Mouse (Mus musculus): ENCODE data around the gene Col4a2. TPM values are rescaled to one million over a fixed set of nuclear protein-coding genes. Genes with fewer than 3 reads are reported as not detected.

Gene Col4a2
- polyA plus RNA-seq, 1 experiment from 2014 or later: 189 TPM

GRCm38 (mm10) chr8:11335238-11335637 is 22.6 kb downstream of the Col4a2 start:
- H3K9me3 ChIP-seq (ENCODE audit: low read length): no peaks in the 10 kb centered on the region
- no peaks in the 10 kb centered on the region for H3K27me3 ChIP-seq (replicated peaks; ENCODE audit: insufficient read depth, low read length)
- DNase-seq (ENCODE audit: low spot score) (no peak), ATAC-seq (no peak)
- H3K27ac ChIP-seq (ENCODE audit: low read length): no peak overlapping the region
- 59% methylated on average over 4 of the region's 4 CpGs for WGBS
- no peaks in the 10 kb centered on the region; the same call in 1 of the 2 replicates for H3K36me3 ChIP-seq (ENCODE audit: insufficient read depth, low read length)
- peaks cover 52% of the 10 kb centered on the region for H3K4me1 ChIP-seq (ENCODE audit: insufficient read depth, low read depth, low read length)
- no peak overlapping the region for H3K9ac ChIP-seq (replicated peaks; ENCODE audit: low read depth)
- no peak overlapping the region for H3K4me2 ChIP-seq (replicated peaks; ENCODE audit: low read depth, low read length)
- TF ChIP-seq CTCF (IDR thresholded peaks at IDR 0.05) (no peak), EP300 (IDR thresholded peaks at IDR 0.05) (no peak)
- H3K4me3 ChIP-seq (ENCODE audit: low read depth, low read length): no peak overlapping the region

- H3K9me3 ChIP-seq (ENCODE audit: low read length): no peaks in the 10 kb centered on the region
- no peak overlapping the region for H3K4me3 ChIP-seq (ENCODE audit: low read depth, low read length)
- H3K27ac ChIP-seq (ENCODE audit: low read length): no peak overlapping the region
- H3K9ac ChIP-seq (replicated peaks; ENCODE audit: low read depth): no peak overlapping the region
- ATAC-seq (no peak), DNase-seq (ENCODE audit: low spot score) (no peak)
- H3K36me3 ChIP-seq (ENCODE audit: insufficient read depth, low read length): no peaks in the 10 kb centered on the region; the same call in 1 of the 2 replicates
- WGBS: 85% methylated on average over 5 of the region's 5 CpGs
- no peak overlapping the region for H3K4me2 ChIP-seq (replicated peaks; ENCODE audit: low read depth, low read length)
- TF ChIP-seq CTCF (IDR thresholded peaks at IDR 0.05) (no peak), EP300 (IDR thresholded peaks at IDR 0.05) (no peak)
- H3K27me3 ChIP-seq (replicated peaks; ENCODE audit: insufficient read depth, low read length): no peaks in the 10 kb centered on the region
- H3K4me1 ChIP-seq (ENCODE audit: insufficient read depth, low read depth, low read length): peaks cover 52% of the 10 kb centered on the region
Observed at GRCm38 (mm10) chr8:11336346-11336745, 23.7 kb downstream of the Col4a2 start.

- TF ChIP-seq EP300 (IDR thresholded peaks at IDR 0.05) (no peak), CTCF (IDR thresholded peaks at IDR 0.05) (no peak)
- Histone ChIP-seq H3K36me3 (ENCODE audit: insufficient read depth, low read length) (no peaks in the 10 kb centered on the region; the same call in 1 of the 2 replicates), H3K4me2 (replicated peaks; ENCODE audit: low read depth, low read length) (no peak overlapping the region), H3K4me1 (ENCODE audit: insufficient read depth, low read depth, low read length) (peaks cover 43% of the 10 kb centered on the region), H3K27me3 (replicated peaks; ENCODE audit: insufficient read depth, low read length) (no peaks in the 10 kb centered on the region), H3K9ac (replicated peaks; ENCODE audit: low read depth) (no peak overlapping the region), H3K27ac (ENCODE audit: low read length) (no peak overlapping the region), H3K4me3 (ENCODE audit: low read depth, low read length) (no peak overlapping the region), H3K9me3 (ENCODE audit: low read length) (no peaks in the 10 kb centered on the region)
- DNase-seq (ENCODE audit: low spot score) (no peak), ATAC-seq (no peak)
- WGBS: 90% methylated on average over 10 of the region's 10 CpGs
Observed at GRCm38 (mm10) chr8:11337642-11338041, 25.0 kb downstream of the Col4a2 start.

GRCm38 (mm10) chr8:11338507-11338906 is 25.9 kb downstream of the Col4a2 start:
- peaks cover 41% of the 10 kb centered on the region for H3K4me1 ChIP-seq (ENCODE audit: insufficient read depth, low read depth, low read length)
- no peak overlapping the region for H3K4me2 ChIP-seq (replicated peaks; ENCODE audit: low read depth, low read length)
- H3K9me3 ChIP-seq (ENCODE audit: low read length): no peaks in the 10 kb centered on the region
- no peak overlapping the region for H3K27ac ChIP-seq (ENCODE audit: low read length)
- no peaks in the 10 kb centered on the region for H3K27me3 ChIP-seq (replicated peaks; ENCODE audit: insufficient read depth, low read length)
- whole genome bisulfite sequencing: 78% methylated on average over 9 of the region's 9 CpGs
- no peak overlapping the region for H3K4me3 ChIP-seq (ENCODE audit: low read depth, low read length)
- ATAC-seq (no peak), DNase-seq (ENCODE audit: low spot score) (no peak)
- no peaks in the 10 kb centered on the region for H3K36me3 ChIP-seq (ENCODE audit: insufficient read depth, low read length)
- no peak overlapping the region for H3K9ac ChIP-seq (replicated peaks; ENCODE audit: low read depth)
- TF ChIP-seq CTCF (IDR thresholded peaks at IDR 0.05) (no peak), EP300 (IDR thresholded peaks at IDR 0.05) (no peak)

GRCm38 (mm10) chr8:11340310-11341110 is 27.9 kb downstream of the Col4a2 start:
- ATAC-seq: peak; percentile 78
- Histone ChIP-seq H3K36me3 (ENCODE audit: insufficient read depth, low read length) (no peaks in the 10 kb centered on the region), H3K4me1 (ENCODE audit: insufficient read depth, low read depth, low read length) (peaks cover 37% of the 10 kb centered on the region), H3K9ac (replicated peaks; ENCODE audit: low read depth) (no peak overlapping the region), H3K9me3 (ENCODE audit: low read length) (no peaks in the 10 kb centered on the region), H3K4me2 (replicated peaks; ENCODE audit: low read depth, low read length) (no peak overlapping the region; the same call in 1 of the 2 replicates), H3K27me3 (replicated peaks; ENCODE audit: insufficient read depth, low read length) (no peaks in the 10 kb centered on the region), H3K27ac (ENCODE audit: low read length) (peak overlapping the region; percentile 51), H3K4me3 (ENCODE audit: low read depth, low read length) (no peak overlapping the region)
- peak; percentile 75 for DNase-seq (ENCODE audit: low spot score)
- WGBS: 43% methylated on average over 12 of the region's 12 CpGs
- TF ChIP-seq EP300 (IDR thresholded peaks at IDR 0.05): peak; percentile 71
- no peak for TF ChIP-seq CTCF (IDR thresholded peaks at IDR 0.05)

GRCm38 (mm10) chr8:11341111-11341566 is 28.5 kb downstream of the Col4a2 start:
- H3K36me3 ChIP-seq (ENCODE audit: insufficient read depth, low read length): no peaks in the 10 kb centered on the region
- ATAC-seq (no peak), DNase-seq (ENCODE audit: low spot score) (no peak)
- H3K9me3 ChIP-seq (ENCODE audit: low read length): no peaks in the 10 kb centered on the region
- no peak overlapping the region for H3K9ac ChIP-seq (replicated peaks; ENCODE audit: low read depth)
- 28% methylated on average over 3 of the region's 3 CpGs for WGBS
- no peaks in the 10 kb centered on the region for H3K27me3 ChIP-seq (replicated peaks; ENCODE audit: insufficient read depth, low read length)
- no peak overlapping the region for H3K4me2 ChIP-seq (replicated peaks; ENCODE audit: low read depth, low read length)
- no peak overlapping the region for H3K4me3 ChIP-seq (ENCODE audit: low read depth, low read length)
- H3K27ac ChIP-seq (ENCODE audit: low read length): peak overlapping the region; percentile 51; the same call in 1 of the 2 replicates
- peaks cover 37% of the 10 kb centered on the region for H3K4me1 ChIP-seq (ENCODE audit: insufficient read depth, low read depth, low read length)
- TF ChIP-seq EP300 (IDR thresholded peaks at IDR 0.05): peak; percentile 44; the same call in 1 of the 2 replicates
- no peak for TF ChIP-seq CTCF (IDR thresholded peaks at IDR 0.05)
